Mouse (Mus musculus): ENCODE data around the gene Rab14. TPM values are rescaled to one million over a fixed set of nuclear protein-coding genes. Genes with fewer than 3 reads are reported as not detected.

Rab14 gene
- total and polyA plus RNA-seq, 2 experiments from 2014 or later, result 65.3 to 504 TPM

- WGBS, result 94% methylated on average over 5 of the region's 5 CpGs
- no peak for ATAC-seq (ENCODE audit: low FRiP score)
- TF ChIP-seq CTCF (IDR thresholded peaks at IDR 0.05), result no peak
- Histone ChIP-seq H3K9ac (replicated peaks; ENCODE audit: low read length, poor library complexity, severe bottlenecking) (no peak overlapping the region), H3K27ac (ENCODE audit: low read depth, low read length) (no peak overlapping the region), H3K27me3 (ENCODE audit: insufficient read depth, low read length) (no peaks in the 10 kb centered on the region), H3K4me2 (ENCODE audit: low read depth, low read length, poor library complexity, severe bottlenecking) (no peak overlapping the region), H3K36me3 (ENCODE audit: insufficient read depth, low read length) (peaks cover 58% of the 10 kb centered on the region), H3K9me3 (ENCODE audit: low read length) (no peaks in the 10 kb centered on the region), H3K4me3 (ENCODE audit: low read depth, low read length) (no peak overlapping the region), H3K4me1 (ENCODE audit: insufficient read depth, low read length) (no peaks in the 10 kb centered on the region)
- no peak for DNase-seq (ENCODE audit: low spot score)
These were observed 34.1 kb downstream of the Rab14 start for GRCm38 (mm10) chr2:35166816-35167215.

DNA sequence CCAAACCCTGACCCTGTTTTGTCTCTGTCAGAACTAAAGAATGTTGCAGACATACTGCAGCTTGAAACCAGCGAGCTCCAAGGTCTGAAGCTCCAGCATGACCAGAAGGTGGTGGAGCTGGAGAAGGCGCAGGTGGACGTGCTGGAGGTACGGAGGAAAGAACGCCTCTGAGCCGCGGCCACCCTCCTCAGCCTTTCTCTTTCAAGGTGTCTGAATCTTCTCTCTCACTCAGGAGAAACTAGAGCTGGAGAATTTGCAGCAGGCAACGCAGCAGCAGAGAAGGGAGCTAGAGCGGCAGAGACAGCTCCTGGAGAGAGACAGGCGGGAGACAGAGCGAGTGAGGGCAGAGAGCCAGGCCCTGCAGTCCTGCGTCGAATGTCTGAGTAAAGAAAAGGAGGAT is 35.5 kb downstream of the Rab14 start:
- H3K36me3 ChIP-seq (ENCODE audit: insufficient read depth, low read length), result peaks cover 45% of the 10 kb centered on the region
- 95% methylated on average over 13 of the region's 13 CpGs for WGBS

DNA sequence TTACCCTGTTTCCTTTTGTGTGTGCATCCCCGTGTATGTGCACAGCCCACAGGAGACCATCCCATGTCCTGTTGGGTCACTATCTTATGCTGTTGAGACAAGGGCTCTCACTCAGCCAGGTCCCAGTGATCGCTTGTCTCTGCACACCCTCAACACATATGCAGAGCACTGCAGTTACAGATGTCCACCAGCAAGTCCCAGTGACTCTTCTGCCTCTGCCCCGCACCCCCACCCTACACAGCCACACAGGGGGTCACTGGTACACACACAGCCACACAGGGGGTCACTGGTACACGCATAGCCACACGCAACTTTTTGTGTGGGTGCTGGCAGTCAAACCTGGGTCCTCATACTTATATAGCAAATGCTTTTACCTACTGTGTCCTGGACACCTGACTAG is 37.5 kb downstream of the Rab14 start:
- WGBS, result 93% methylated on average over 5 of the region's 5 CpGs
- no peak for DNase-seq (ENCODE audit: low spot score)
- TF ChIP-seq CTCF (IDR thresholded peaks at IDR 0.05), result no peak
- Histone ChIP-seq H3K9ac (replicated peaks; ENCODE audit: low read length, poor library complexity, severe bottlenecking) (no peak overlapping the region), H3K27ac (ENCODE audit: low read depth, low read length) (no peak overlapping the region), H3K36me3 (ENCODE audit: insufficient read depth, low read length) (peaks cover 40% of the 10 kb centered on the region), H3K9me3 (ENCODE audit: low read length) (no peaks in the 10 kb centered on the region), H3K4me2 (ENCODE audit: low read depth, low read length, poor library complexity, severe bottlenecking) (no peak overlapping the region), H3K4me1 (ENCODE audit: insufficient read depth, low read length) (no peaks in the 10 kb centered on the region), H3K4me3 (ENCODE audit: low read depth, low read length) (no peak overlapping the region), H3K27me3 (ENCODE audit: insufficient read depth, low read length) (no peaks in the 10 kb centered on the region)
- no peak for ATAC-seq (ENCODE audit: low FRiP score)

More for the DNA sequence above, 35.5 kb downstream of the Rab14 start:
- Histone ChIP-seq H3K9me3 (ENCODE audit: low read length) (no peaks in the 10 kb centered on the region), H3K27me3 (ENCODE audit: insufficient read depth, low read length) (no peaks in the 10 kb centered on the region), H3K27ac (ENCODE audit: low read depth, low read length) (no peak overlapping the region), H3K4me2 (ENCODE audit: low read depth, low read length, poor library complexity, severe bottlenecking) (no peak overlapping the region), H3K4me1 (ENCODE audit: insufficient read depth, low read length) (no peaks in the 10 kb centered on the region), H3K9ac (replicated peaks; ENCODE audit: low read length, poor library complexity, severe bottlenecking) (no peak overlapping the region), H3K4me3 (ENCODE audit: low read depth, low read length) (no peak overlapping the region)
- TF ChIP-seq CTCF (IDR thresholded peaks at IDR 0.05), result no peak
- DNase-seq (ENCODE audit: low spot score) (no peak), ATAC-seq (ENCODE audit: low FRiP score) (no peak)

DNA sequence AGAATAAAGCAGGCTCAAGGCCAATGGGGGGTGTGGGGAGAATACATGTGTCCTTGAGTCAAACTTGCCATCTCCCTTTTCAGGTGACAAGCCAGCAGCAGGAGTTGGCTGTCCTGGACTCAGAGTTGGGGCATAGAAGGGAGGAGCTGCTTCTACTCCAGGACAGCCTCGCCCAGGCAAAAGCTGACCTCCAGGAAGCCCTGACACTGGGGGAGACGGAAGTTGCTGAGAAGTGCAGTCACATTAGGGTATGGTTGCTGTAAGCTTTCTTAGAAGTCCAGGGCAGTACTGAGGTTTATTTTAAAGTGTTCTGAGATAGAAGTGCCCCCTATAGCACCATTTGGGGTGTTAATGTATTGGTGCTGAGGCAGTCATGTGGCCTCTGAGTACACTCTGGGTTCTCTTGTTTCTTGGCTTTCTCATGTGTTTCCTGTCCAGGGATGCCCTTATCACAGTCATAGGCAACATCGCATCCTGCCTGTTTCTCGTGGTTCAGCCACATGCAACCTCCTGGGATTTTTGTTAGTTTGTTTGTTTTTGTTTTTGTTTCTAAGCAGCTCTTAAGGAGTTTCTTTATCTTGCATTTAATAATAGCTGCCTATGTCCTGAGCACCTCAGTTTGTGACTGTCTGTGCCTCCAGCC is 39.0 kb downstream of the Rab14 start:
- no peak for DNase-seq (ENCODE audit: low spot score)
- no peak for TF ChIP-seq CTCF (IDR thresholded peaks at IDR 0.05)
- Histone ChIP-seq H3K4me1 (ENCODE audit: insufficient read depth, low read length) (no peaks in the 10 kb centered on the region), H3K9me3 (ENCODE audit: low read length) (no peaks in the 10 kb centered on the region), H3K36me3 (ENCODE audit: insufficient read depth, low read length) (peaks cover 41% of the 10 kb centered on the region), H3K4me3 (ENCODE audit: low read depth, low read length) (no peak overlapping the region), H3K27ac (ENCODE audit: low read depth, low read length) (no peak overlapping the region), H3K4me2 (ENCODE audit: low read depth, low read length, poor library complexity, severe bottlenecking) (no peak overlapping the region), H3K27me3 (ENCODE audit: insufficient read depth, low read length) (no peaks in the 10 kb centered on the region), H3K9ac (replicated peaks; ENCODE audit: low read length, poor library complexity, severe bottlenecking) (no peak overlapping the region)
- no peak for ATAC-seq (ENCODE audit: low FRiP score)
- 89% methylated on average over 4 of the region's 4 CpGs for WGBS

DNA sequence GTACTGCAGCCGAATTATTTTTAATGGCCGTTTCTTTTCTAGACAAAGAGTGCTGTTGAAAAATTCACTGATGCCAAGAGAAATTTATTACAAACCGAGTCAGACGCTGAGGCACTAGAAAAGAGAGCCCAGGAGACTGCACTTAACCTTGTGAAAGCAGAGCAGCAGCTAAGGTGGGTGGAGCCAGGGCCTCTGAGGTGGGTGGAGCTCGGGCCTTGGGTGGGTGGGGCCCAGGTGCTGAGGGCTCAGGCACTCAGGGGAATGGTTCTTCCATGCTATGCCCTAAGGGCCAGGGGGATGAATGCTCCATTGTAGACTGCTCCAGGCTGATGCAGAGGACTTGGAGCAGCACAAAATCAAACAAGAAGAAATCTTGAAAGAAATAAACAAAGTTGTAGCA is 40.7 kb downstream of the Rab14 start:
- Histone ChIP-seq H3K4me2 (ENCODE audit: low read depth, low read length, poor library complexity, severe bottlenecking) (no peak overlapping the region), H3K4me3 (ENCODE audit: low read depth, low read length) (no peak overlapping the region), H3K27ac (ENCODE audit: low read depth, low read length) (no peak overlapping the region), H3K9ac (replicated peaks; ENCODE audit: low read length, poor library complexity, severe bottlenecking) (no peak overlapping the region), H3K27me3 (ENCODE audit: insufficient read depth, low read length) (no peaks in the 10 kb centered on the region), H3K36me3 (ENCODE audit: insufficient read depth, low read length) (peaks cover 37% of the 10 kb centered on the region), H3K9me3 (ENCODE audit: low read length) (no peaks in the 10 kb centered on the region), H3K4me1 (ENCODE audit: insufficient read depth, low read length) (no peaks in the 10 kb centered on the region)
- TF ChIP-seq CTCF (IDR thresholded peaks at IDR 0.05), result no peak
- WGBS, result 69% methylated on average over 5 of the region's 5 CpGs
- ATAC-seq (ENCODE audit: low FRiP score) (no peak), DNase-seq (ENCODE audit: low spot score) (no peak)

GRCm38 (mm10) chr2:35158358-35158757 is 42.6 kb downstream of the Rab14 start:
- H3K4me2 ChIP-seq (ENCODE audit: low read depth, low read length, poor library complexity, severe bottlenecking), result no peak overlapping the region
- ATAC-seq (ENCODE audit: low FRiP score) (no peak), DNase-seq (ENCODE audit: low spot score) (no peak)
- no peak for TF ChIP-seq CTCF (IDR thresholded peaks at IDR 0.05)
- WGBS, result 89% methylated on average over 3 of the region's 3 CpGs
- H3K27me3 ChIP-seq (ENCODE audit: insufficient read depth, low read length), result no peaks in the 10 kb centered on the region
- H3K9me3 ChIP-seq (ENCODE audit: low read length), result no peaks in the 10 kb centered on the region
- no peak overlapping the region for H3K27ac ChIP-seq (ENCODE audit: low read depth, low read length)
- no peak overlapping the region for H3K9ac ChIP-seq (replicated peaks; ENCODE audit: low read length, poor library complexity, severe bottlenecking)
- H3K4me1 ChIP-seq (ENCODE audit: insufficient read depth, low read length), result no peaks in the 10 kb centered on the region
- peaks cover 50% of the 10 kb centered on the region for H3K36me3 ChIP-seq (ENCODE audit: insufficient read depth, low read length)
- H3K4me3 ChIP-seq (ENCODE audit: low read depth, low read length), result no peak overlapping the region

Data from midbrain, postnatal 0 days (tissue).